Mouse (Mus musculus): Measurements from ENCODE around the gene Gla. TPM values are rescaled to one million over a fixed set of nuclear protein-coding genes. Genes with fewer than 3 reads are reported as not detected.
A peak's percentile ranks its signal among the peaks of the same experiment; 100 is the strongest.
"Not testable (repeated sequence)": the region's sequence is repeated elsewhere in the genome, so short reads cannot be mapped to it uniquely, and the experiment has no call there.

Gene Gla
- polyA plus RNA-seq, 1 experiment, result 7.6 TPM

GRCm38 (mm10) chrX:134541145-134541954, 59.6 kb downstream of the Gla start, which contains the start of gene Timm8a1:
Gene Timm8a1, minus strand, starts transcription at chrX:134541865.
- H3K27ac ChIP-seq (ENCODE audit: insufficient read depth, low read length), result peak within 1 kb of the TSS; percentile 93
- peak within 1 kb of the TSS; percentile 94 for H3K4me3 ChIP-seq (ENCODE audit: insufficient read depth, low read length)
- TF ChIP-seq POLR2A (IDR thresholded peaks at IDR 0.05; ENCODE audit: extremely low read depth, insufficient read depth, low read length), result no peak
- TF ChIP-seq CTCF (IDR thresholded peaks at IDR 0.05; ENCODE audit: extremely low read depth, insufficient read depth, low read length), result no peak
- H3K4me1 ChIP-seq (ENCODE audit: control insufficient read depth, insufficient read depth, low read length), result no peaks in the 10 kb centered on the region

- Histone ChIP-seq H3K4me3 (ENCODE audit: insufficient read depth, low read length) (peak overlapping the region; percentile 94), H3K4me1 (ENCODE audit: control insufficient read depth, insufficient read depth, low read length) (no peaks in the 10 kb centered on the region), H3K27ac (ENCODE audit: insufficient read depth, low read length) (no peak overlapping the region)
- TF ChIP-seq CTCF (IDR thresholded peaks at IDR 0.05; ENCODE audit: extremely low read depth, insufficient read depth, low read length) (no peak), POLR2A (IDR thresholded peaks at IDR 0.05; ENCODE audit: extremely low read depth, insufficient read depth, low read length) (no peak)
These were observed 60.4 kb downstream of the Gla start for GRCm38 (mm10) chrX:134540414-134541135.

- H3K4me1 ChIP-seq (ENCODE audit: control insufficient read depth, insufficient read depth, low read length); H3K4me3 ChIP-seq (ENCODE audit: insufficient read depth, low read length): not testable (repeated sequence)
These were observed 61.1 kb downstream of the Gla start for GRCm38 (mm10) chrX:134539795-134540194.

More at GRCm38 (mm10) chrX:134539795-134540194, 61.1 kb downstream of the Gla start:
- 0 out of 2 replicates have a peak, but pooled peaks have one; percentile 0 for TF ChIP-seq CTCF (IDR thresholded peaks at IDR 0.05; ENCODE audit: extremely low read depth, insufficient read depth, low read length)
- H3K27ac ChIP-seq (ENCODE audit: insufficient read depth, low read length), result not testable (repeated sequence)

Other genes with a start within 250 kb of the Gla start
- 49.8 and 52.4 TPM in 2 replicates for gene Drp2, start 196.6 kb downstream of the Gla start, polyA plus RNA-seq (2012; rRNA removed)
- gene Taf7l, start 124.6 kb downstream of the Gla start, polyA plus RNA-seq (2012; rRNA removed), result 0.13 TPM in 1 of 2 replicates, not detected in the other
- 14.8 and 17.0 TPM in 2 replicates for gene Timm8a1, start 59.3 kb downstream of the Gla start, polyA plus RNA-seq (2012; rRNA removed)
- 0.94 and 1.5 TPM in 2 replicates for gene Btk, start 17.6 kb downstream of the Gla start, polyA plus RNA-seq (2012; rRNA removed)
- gene Rpl36a, start 15.5 kb downstream of the Gla start, polyA plus RNA-seq (2012; rRNA removed), result 541 and 586 TPM in 2 replicates
- gene Hnrnph2, start 54 bp upstream of the Gla start, polyA plus RNA-seq (2012; rRNA removed), result 109 and 114 TPM in 2 replicates
- gene Armcx4, start 85.4 kb upstream of the Gla start, polyA plus RNA-seq (2012; rRNA removed), result 13.8 and 15.5 TPM in 2 replicates
- gene Armcx1, start 116.8 kb upstream of the Gla start, polyA plus RNA-seq (2012; rRNA removed), result 71.6 and 74.8 TPM in 2 replicates
- gene Armcx6, start 150.3 kb upstream of the Gla start, polyA plus RNA-seq (2012; rRNA removed), result 5.9 and 7.4 TPM in 2 replicates
- 57.9 and 61.9 TPM in 2 replicates for gene Armcx3, start 155.5 kb upstream of the Gla start, polyA plus RNA-seq (2012; rRNA removed)
- gene Armcx2, start 208.1 kb upstream of the Gla start, polyA plus RNA-seq (2012; rRNA removed), result 44.5 and 45.9 TPM in 2 replicates

Measured in cortical plate, adult 2 months (tissue).